Mouse (Mus musculus): ENCODE data around the gene Gm20388. TPM values are rescaled to one million over a fixed set of nuclear protein-coding genes. Genes with fewer than 3 reads are reported as not detected.

Gm20388 gene
- polyA plus RNA-seq, 1 experiment from 2014 or later = not detected

- WGBS = 31% methylated on average over 13 of the region's 13 CpGs
- ATAC-seq (ENCODE audit: low read depth) = no peak
- H3K4me2 ChIP-seq (ENCODE audit: low read depth, low read length) = peak overlapping the region; percentile 40
- no peaks in the 10 kb centered on the region for H3K36me3 ChIP-seq (ENCODE audit: control insufficient read depth, insufficient read depth, low read length)
- no peaks in the 10 kb centered on the region for H3K9me3 ChIP-seq (ENCODE audit: control insufficient read depth, low read length)
- H3K4me3 ChIP-seq (ENCODE audit: low read length) = peak overlapping the region; percentile 26
- H3K4me1 ChIP-seq (replicated peaks; ENCODE audit: control insufficient read depth, insufficient read depth, low read length) = peaks cover 4% of the 10 kb centered on the region; the same call in 1 of the 2 replicates
- peak overlapping the region; percentile 60 for H3K9ac ChIP-seq (ENCODE audit: low read length)
- peak overlapping the region; percentile 62 for H3K27ac ChIP-seq (ENCODE audit: low read length)
- peaks cover 41% of the 10 kb centered on the region for H3K27me3 ChIP-seq (ENCODE audit: control insufficient read depth, insufficient read depth, low read depth, low read length)
Observed at GRCm38 (mm10) chr8:120882657-120883056, 972.0 kb downstream of the Gm20388 start.

GRCm38 (mm10) chr8:120883369-120883768, 972.7 kb downstream of the Gm20388 start:
- Histone ChIP-seq H3K36me3 (ENCODE audit: control insufficient read depth, insufficient read depth, low read length) (no peaks in the 10 kb centered on the region), H3K4me1 (replicated peaks; ENCODE audit: control insufficient read depth, insufficient read depth, low read length) (peaks cover 4% of the 10 kb centered on the region; the same call in 1 of the 2 replicates), H3K9me3 (ENCODE audit: control insufficient read depth, low read length) (no peaks in the 10 kb centered on the region), H3K27ac (ENCODE audit: low read length) (peak overlapping the region; percentile 38; the same call in 1 of the 2 replicates), H3K4me2 (ENCODE audit: low read depth, low read length) (peak overlapping the region; percentile 39), H3K27me3 (ENCODE audit: control insufficient read depth, insufficient read depth, low read depth, low read length) (peaks cover 41% of the 10 kb centered on the region), H3K9ac (ENCODE audit: low read length) (peak overlapping the region; percentile 57), H3K4me3 (ENCODE audit: low read length) (peak overlapping the region; percentile 23)
- 18% methylated on average over 25 of the region's 25 CpGs for WGBS
- no peak for ATAC-seq (ENCODE audit: low read depth)

DNA sequence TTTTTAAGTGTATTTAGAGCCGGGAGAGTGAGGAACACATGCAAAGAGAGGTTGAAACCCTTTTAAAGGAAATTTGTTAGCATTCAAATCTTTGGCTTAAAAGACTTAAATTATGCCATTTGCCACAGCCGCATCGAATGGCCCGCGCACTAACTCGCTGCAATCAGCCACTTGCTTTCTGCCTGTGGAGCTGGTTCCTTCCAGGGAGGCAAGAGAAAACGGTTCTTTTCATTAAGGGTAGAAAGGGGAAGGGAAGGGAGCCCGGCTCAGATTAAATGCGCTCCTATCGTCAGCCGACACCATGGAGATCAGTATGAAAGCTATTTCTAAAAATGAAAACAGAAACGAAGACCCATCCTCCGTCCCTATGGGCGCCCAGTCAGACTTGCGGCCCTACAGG, 973.2 kb downstream of the Gm20388 start:
- Histone ChIP-seq H3K9ac (ENCODE audit: low read length) (peak overlapping the region; percentile 37; the same call in 1 of the 2 replicates), H3K27me3 (ENCODE audit: control insufficient read depth, insufficient read depth, low read depth, low read length) (peaks cover 41% of the 10 kb centered on the region), H3K36me3 (ENCODE audit: control insufficient read depth, insufficient read depth, low read length) (no peaks in the 10 kb centered on the region), H3K4me3 (ENCODE audit: low read length) (peak overlapping the region; percentile 19; the same call in 1 of the 2 replicates), H3K4me2 (ENCODE audit: low read depth, low read length) (peak overlapping the region; percentile 39), H3K9me3 (ENCODE audit: control insufficient read depth, low read length) (no peaks in the 10 kb centered on the region), H3K27ac (ENCODE audit: low read length) (no peak overlapping the region), H3K4me1 (replicated peaks; ENCODE audit: control insufficient read depth, insufficient read depth, low read length) (peaks cover 4% of the 10 kb centered on the region; the same call in 1 of the 2 replicates)
- WGBS = 21% methylated on average over 15 of the region's 15 CpGs
- ATAC-seq (ENCODE audit: low read depth) = no peak

DNA sequence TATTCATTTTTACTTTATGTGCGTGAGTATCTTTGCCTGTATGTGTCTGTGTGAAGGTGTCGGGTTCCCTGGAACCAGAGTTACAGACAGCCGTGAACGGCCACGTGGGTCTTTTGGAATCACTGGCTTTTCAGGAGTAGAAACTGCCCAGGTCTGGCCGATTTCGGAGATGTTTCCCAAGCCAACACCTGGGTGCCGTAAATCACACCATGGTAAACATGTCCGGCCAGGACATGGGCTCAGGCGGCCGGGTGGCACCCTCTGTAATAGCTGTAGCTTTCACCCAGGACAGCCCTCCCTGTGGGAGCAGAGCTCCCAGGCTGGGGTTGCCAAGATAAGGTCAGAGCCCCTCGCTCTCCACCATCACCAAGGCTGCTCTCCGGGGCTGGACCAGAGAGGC, 974.2 kb downstream of the Gm20388 start:
- Histone ChIP-seq H3K4me3 (ENCODE audit: low read length) (0 out of 2 replicates have a peak overlapping the region, but pooled peaks have one; percentile 7), H3K9ac (ENCODE audit: low read length) (peak overlapping the region; percentile 33)

GRCm38 (mm10) chr8:120887254-120887653, 976.6 kb downstream of the Gm20388 start:
- Histone ChIP-seq H3K9ac (ENCODE audit: low read length) (no peak overlapping the region), H3K27ac (ENCODE audit: low read length) (no peak overlapping the region), H3K27me3 (ENCODE audit: control insufficient read depth, insufficient read depth, low read depth, low read length) (peaks cover 45% of the 10 kb centered on the region), H3K4me2 (ENCODE audit: low read depth, low read length) (peak overlapping the region; percentile 26; the same call in 1 of the 2 replicates), H3K4me1 (replicated peaks; ENCODE audit: control insufficient read depth, insufficient read depth, low read length) (peaks cover 10% of the 10 kb centered on the region), H3K4me3 (ENCODE audit: low read length) (no peak overlapping the region), H3K9me3 (ENCODE audit: control insufficient read depth, low read length) (no peaks in the 10 kb centered on the region), H3K36me3 (ENCODE audit: control insufficient read depth, insufficient read depth, low read length) (no peaks in the 10 kb centered on the region)
- no peak for ATAC-seq (ENCODE audit: low read depth)
- 8% methylated on average over 10 of the region's 10 CpGs for WGBS

More for the DNA sequence above, 974.2 kb downstream of the Gm20388 start:
- peaks cover 48% of the 10 kb centered on the region for H3K27me3 ChIP-seq (ENCODE audit: control insufficient read depth, insufficient read depth, low read depth, low read length)
- no peak overlapping the region for H3K27ac ChIP-seq (ENCODE audit: low read length)
- 29% methylated on average over 13 of the region's 13 CpGs for WGBS
- H3K36me3 ChIP-seq (ENCODE audit: control insufficient read depth, insufficient read depth, low read length) = no peaks in the 10 kb centered on the region
- no peaks in the 10 kb centered on the region for H3K9me3 ChIP-seq (ENCODE audit: control insufficient read depth, low read length)
- peaks cover 5% of the 10 kb centered on the region for H3K4me1 ChIP-seq (replicated peaks; ENCODE audit: control insufficient read depth, insufficient read depth, low read length)
- H3K4me2 ChIP-seq (ENCODE audit: low read depth, low read length) = peak overlapping the region; percentile 34
- ATAC-seq (ENCODE audit: low read depth) = no peak

DNA sequence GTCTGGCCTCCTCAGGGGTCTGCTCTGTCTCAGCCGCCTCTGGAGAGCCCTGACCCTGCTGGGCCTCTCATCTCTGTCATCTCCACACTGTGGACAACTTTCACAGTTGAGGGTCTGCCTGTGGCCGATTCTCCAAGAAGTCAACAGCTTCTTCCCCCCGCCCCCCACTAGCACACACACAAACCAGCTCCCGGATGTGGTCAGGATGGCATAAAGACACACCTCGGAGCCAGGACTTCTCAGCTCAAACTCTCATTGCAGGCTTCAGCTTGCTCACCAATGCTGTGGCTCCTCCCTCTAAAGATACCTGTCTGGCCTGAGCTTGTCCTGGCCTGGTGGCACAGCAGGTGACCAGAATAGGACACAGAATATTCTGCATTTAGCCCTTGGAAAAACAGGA, 977.4 kb downstream of the Gm20388 start:
- H3K4me1 ChIP-seq (replicated peaks; ENCODE audit: control insufficient read depth, insufficient read depth, low read length) = peaks cover 10% of the 10 kb centered on the region
- no peak for ATAC-seq (ENCODE audit: low read depth)
- H3K36me3 ChIP-seq (ENCODE audit: control insufficient read depth, insufficient read depth, low read length) = no peaks in the 10 kb centered on the region
- H3K4me2 ChIP-seq (ENCODE audit: low read depth, low read length) = no peak overlapping the region
- no peak overlapping the region for H3K9ac ChIP-seq (ENCODE audit: low read length)
- peaks cover 41% of the 10 kb centered on the region for H3K27me3 ChIP-seq (ENCODE audit: control insufficient read depth, insufficient read depth, low read depth, low read length)
- H3K4me3 ChIP-seq (ENCODE audit: low read length) = no peak overlapping the region
- WGBS = 37% methylated on average over 5 of the region's 5 CpGs
- H3K9me3 ChIP-seq (ENCODE audit: control insufficient read depth, low read length) = no peaks in the 10 kb centered on the region
- H3K27ac ChIP-seq (ENCODE audit: low read length) = no peak overlapping the region

- 77% methylated on average over 4 of the region's 4 CpGs for WGBS
- peaks cover 43% of the 10 kb centered on the region for H3K27me3 ChIP-seq (ENCODE audit: control insufficient read depth, insufficient read depth, low read depth, low read length)
Observed at GRCm38 (mm10) chr8:120889189-120889588, 978.5 kb downstream of the Gm20388 start.

DNA sequence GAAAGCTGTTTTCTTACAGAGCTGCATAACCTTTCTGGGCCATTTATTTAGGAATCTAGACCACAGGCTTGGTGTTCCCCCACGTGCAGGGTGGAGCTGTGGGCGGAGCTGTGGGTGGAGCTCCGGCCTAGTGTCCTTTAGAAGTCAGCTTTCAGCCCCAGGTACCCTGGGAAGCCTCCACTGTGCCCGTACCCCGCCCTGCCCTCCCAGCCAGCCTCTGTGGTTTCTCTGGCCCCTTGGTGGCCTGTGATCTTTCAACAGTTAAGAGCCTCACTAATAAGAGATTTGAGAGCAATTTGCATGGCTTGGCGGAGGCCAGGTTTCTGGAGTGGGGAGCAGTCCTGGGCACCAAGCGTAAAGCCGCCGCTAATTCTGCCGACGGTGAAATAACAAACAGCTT, 979.4 kb downstream of the Gm20388 start:
- H3K27ac ChIP-seq (ENCODE audit: low read length) = no peak overlapping the region
- no peaks in the 10 kb centered on the region for H3K9me3 ChIP-seq (ENCODE audit: control insufficient read depth, low read length)
- H3K36me3 ChIP-seq (ENCODE audit: control insufficient read depth, insufficient read depth, low read length) = no peaks in the 10 kb centered on the region
- no peak for ATAC-seq (ENCODE audit: low read depth)
- H3K4me1 ChIP-seq (replicated peaks; ENCODE audit: control insufficient read depth, insufficient read depth, low read length) = peaks cover 16% of the 10 kb centered on the region
- H3K4me2 ChIP-seq (ENCODE audit: low read depth, low read length) = no peak overlapping the region
- WGBS = 14% methylated on average over 11 of the region's 11 CpGs
- H3K4me3 ChIP-seq (ENCODE audit: low read length) = no peak overlapping the region
- H3K27me3 ChIP-seq (ENCODE audit: control insufficient read depth, insufficient read depth, low read depth, low read length) = peaks cover 41% of the 10 kb centered on the region
- H3K9ac ChIP-seq (ENCODE audit: low read length) = 0 out of 2 replicates have a peak overlapping the region, but pooled peaks have one; percentile 28

More at GRCm38 (mm10) chr8:120889189-120889588, 978.5 kb downstream of the Gm20388 start:
- no peak overlapping the region for H3K4me2 ChIP-seq (ENCODE audit: low read depth, low read length)
- H3K4me1 ChIP-seq (replicated peaks; ENCODE audit: control insufficient read depth, insufficient read depth, low read length) = peaks cover 8% of the 10 kb centered on the region
- ATAC-seq (ENCODE audit: low read depth) = no peak
- no peak overlapping the region for H3K4me3 ChIP-seq (ENCODE audit: low read length)
- no peaks in the 10 kb centered on the region for H3K36me3 ChIP-seq (ENCODE audit: control insufficient read depth, insufficient read depth, low read length)
- H3K9me3 ChIP-seq (ENCODE audit: control insufficient read depth, low read length) = no peaks in the 10 kb centered on the region
- H3K9ac ChIP-seq (ENCODE audit: low read length) = no peak overlapping the region
- no peak overlapping the region for H3K27ac ChIP-seq (ENCODE audit: low read length)

- no peak for ATAC-seq (ENCODE audit: low read depth)
Observed at GRCm38 (mm10) chr8:120895009-120895408, 984.4 kb downstream of the Gm20388 start.

More at GRCm38 (mm10) chr8:120895009-120895408, 984.4 kb downstream of the Gm20388 start:
- no peak overlapping the region for H3K4me3 ChIP-seq (ENCODE audit: low read length)
- H3K36me3 ChIP-seq (ENCODE audit: control insufficient read depth, insufficient read depth, low read length) = no peaks in the 10 kb centered on the region
- H3K4me1 ChIP-seq (replicated peaks; ENCODE audit: control insufficient read depth, insufficient read depth, low read length) = peaks cover 41% of the 10 kb centered on the region
- no peak overlapping the region for H3K4me2 ChIP-seq (ENCODE audit: low read depth, low read length)
- peaks cover 3% of the 10 kb centered on the region for H3K9me3 ChIP-seq (ENCODE audit: control insufficient read depth, low read length)
- peaks cover 18% of the 10 kb centered on the region for H3K27me3 ChIP-seq (ENCODE audit: control insufficient read depth, insufficient read depth, low read depth, low read length)
- peak overlapping the region; percentile 55; the same call in 1 of the 2 replicates for H3K27ac ChIP-seq (ENCODE audit: low read length)
- no peak overlapping the region for H3K9ac ChIP-seq (ENCODE audit: low read length)
- 4% methylated on average over 4 of the region's 4 CpGs for WGBS
